In genomic region chr11:54989920-54990319, GRCm38 (mm10) we compare ENCODE assay signal across 22 mouse cellular contexts.
"Had no signal": no experiment of that assay in that cellular context is flagged by ENCODE, and none has a peak within 500 bp of the region (broad histone marks: within the 10 kb centered on the region; RNA-seq: fewer than 3 reads in every experiment).

No protein-coding gene starts in this region.

- H3K9ac ChIP-seq: liver, embryonic 13.5 days; liver, embryonic 15.5 days; liver, postnatal 0 days; lung, embryonic 15.5 days; midbrain, embryonic 13.5 days; midbrain, embryonic 15.5 days; neural tube, embryonic 13.5 days; neural tube, embryonic 15.5 days had no signal

- H3K36me3 ChIP-seq: midbrain, embryonic 13.5 days; midbrain, embryonic 15.5 days had no signal

- DNase-seq: liver, embryonic 13.5 days; liver, postnatal 0 days; lung, adult 2 months; lung, postnatal 14 days; lung, postnatal 36 days; right cerebral cortex, postnatal 25 days; right cerebral cortex, postnatal 4 days; spleen, adult 18-20 months; thymus, adult 18-20 months; thymus, postnatal 14 days; thymus, postnatal 36 days had no signal

- H3K27ac ChIP-seq: liver, embryonic 13.5 days; liver, embryonic 15.5 days; lung, embryonic 15.5 days; macrophage; midbrain, embryonic 13.5 days; midbrain, embryonic 15.5 days; neural tube, embryonic 13.5 days; neural tube, embryonic 15.5 days had no signal

- H3K9me3 ChIP-seq: liver, embryonic 13.5 days; liver, embryonic 15.5 days; lung, embryonic 15.5 days; megakaryocyte, embryonic 14.5 days; midbrain, embryonic 13.5 days; midbrain, embryonic 15.5 days; neural tube, embryonic 13.5 days; neural tube, embryonic 15.5 days had no signal

- H3K4me3 ChIP-seq: liver, embryonic 13.5 days; liver, embryonic 15.5 days; lung, embryonic 15.5 days; megakaryocyte, embryonic 14.5 days; midbrain, embryonic 13.5 days; midbrain, embryonic 15.5 days; myocyte; neural tube, embryonic 13.5 days; neural tube, embryonic 15.5 days had no signal

- H3K4me1 ChIP-seq: lung, embryonic 15.5 days; midbrain, embryonic 13.5 days; midbrain, embryonic 15.5 days; neural tube, embryonic 13.5 days had no signal

- ATAC-seq: liver, postnatal 0 days; lung, postnatal 0 days; midbrain, embryonic 13.5 days; midbrain, embryonic 15.5 days had no signal

- H3K4me2 ChIP-seq: liver, embryonic 13.5 days; liver, embryonic 15.5 days; lung, embryonic 15.5 days; midbrain, embryonic 11.5 days; midbrain, embryonic 13.5 days; midbrain, embryonic 15.5 days; neural tube, embryonic 13.5 days; neural tube, embryonic 15.5 days had no signal

- H3K27me3 ChIP-seq: liver, embryonic 13.5 days; liver, embryonic 15.5 days; lung, embryonic 15.5 days; midbrain, embryonic 13.5 days; midbrain, embryonic 15.5 days; neural tube, embryonic 13.5 days; neural tube, embryonic 15.5 days had no signal
